Mouse (Mus musculus) effector memory CD4-positive, alpha-beta T cell, adult 5 months (primary cell): ENCODE measurements around the gene Lats1. TPM values are rescaled to one million over a fixed set of nuclear protein-coding genes. Genes with fewer than 3 reads are reported as not detected.

Experiments used
- polyA plus RNA-seq: library from polyadenylated mRNA; unstranded; fragments of 100-300 nt; shearing (Covaris generic); gene quantifications from one replicate; pipeline ENCODE4 v1.2.1, GENCODE M21; 2017

Gene Lats1
- polyA plus RNA-seq: 18.5 TPM

DNA sequence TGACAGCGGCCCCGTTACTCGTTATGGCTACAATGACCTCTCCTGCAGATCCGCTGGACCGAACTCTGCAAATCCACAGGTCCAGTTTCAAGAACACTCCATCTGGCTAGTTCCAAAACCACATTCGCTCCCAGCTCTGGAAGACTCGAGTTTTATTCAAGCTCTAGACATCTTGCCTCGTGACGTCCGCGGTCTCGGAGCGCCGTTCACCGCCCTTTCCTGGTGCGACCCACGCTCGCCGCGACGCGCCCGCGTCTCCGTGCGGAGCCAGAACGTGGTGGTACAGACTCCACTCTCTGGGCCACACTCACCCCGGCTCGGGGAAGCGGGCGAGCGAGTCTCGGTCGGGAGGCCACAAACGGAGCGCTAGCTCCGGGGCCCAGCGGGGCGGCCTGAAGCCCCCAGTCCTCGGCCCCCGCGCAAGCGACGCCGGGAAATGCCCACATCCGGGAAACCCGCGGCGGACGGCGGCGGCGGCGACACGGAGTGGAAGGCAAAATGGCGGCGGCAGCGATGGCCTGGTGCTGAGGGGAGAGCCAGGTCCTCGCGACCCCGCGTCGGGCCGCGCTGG is at the start of gene Lats1, which contains the start of gene Pcmt1:
Gene Lats1 (plus strand): TSS at position 484 of the 571 bp plus-strand sequence.
Gene Pcmt1 (minus strand): TSS at position 406 of the 571 bp plus-strand sequence.

DNA sequence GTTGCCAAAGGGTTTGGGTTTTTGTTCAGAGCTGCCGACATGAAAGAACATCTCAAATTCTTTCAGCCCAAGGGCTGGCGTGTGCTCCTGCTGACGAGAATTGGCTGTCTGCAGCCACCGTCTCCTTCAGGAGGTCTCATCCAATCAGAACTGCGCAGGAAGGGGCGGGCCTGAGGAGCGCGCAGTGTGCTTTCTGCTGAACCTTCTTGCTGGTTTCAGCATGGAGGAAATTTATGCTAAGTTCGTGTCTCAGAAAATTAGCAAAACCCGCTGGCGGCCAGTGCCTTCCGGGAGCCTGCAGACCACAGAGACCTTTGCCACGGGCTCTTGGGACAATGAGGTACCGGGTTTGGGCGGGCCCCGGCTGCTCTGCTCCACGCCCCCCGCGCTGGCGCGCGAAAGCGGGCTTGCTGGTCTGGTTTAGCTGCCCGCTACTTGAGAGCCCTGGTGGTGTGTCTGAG is 13.6 kb upstream of the Lats1 start, which contains the start of gene Nup43:
Gene Nup43 (plus strand): TSS at position 162 of the 461 bp plus-strand sequence.

DNA sequence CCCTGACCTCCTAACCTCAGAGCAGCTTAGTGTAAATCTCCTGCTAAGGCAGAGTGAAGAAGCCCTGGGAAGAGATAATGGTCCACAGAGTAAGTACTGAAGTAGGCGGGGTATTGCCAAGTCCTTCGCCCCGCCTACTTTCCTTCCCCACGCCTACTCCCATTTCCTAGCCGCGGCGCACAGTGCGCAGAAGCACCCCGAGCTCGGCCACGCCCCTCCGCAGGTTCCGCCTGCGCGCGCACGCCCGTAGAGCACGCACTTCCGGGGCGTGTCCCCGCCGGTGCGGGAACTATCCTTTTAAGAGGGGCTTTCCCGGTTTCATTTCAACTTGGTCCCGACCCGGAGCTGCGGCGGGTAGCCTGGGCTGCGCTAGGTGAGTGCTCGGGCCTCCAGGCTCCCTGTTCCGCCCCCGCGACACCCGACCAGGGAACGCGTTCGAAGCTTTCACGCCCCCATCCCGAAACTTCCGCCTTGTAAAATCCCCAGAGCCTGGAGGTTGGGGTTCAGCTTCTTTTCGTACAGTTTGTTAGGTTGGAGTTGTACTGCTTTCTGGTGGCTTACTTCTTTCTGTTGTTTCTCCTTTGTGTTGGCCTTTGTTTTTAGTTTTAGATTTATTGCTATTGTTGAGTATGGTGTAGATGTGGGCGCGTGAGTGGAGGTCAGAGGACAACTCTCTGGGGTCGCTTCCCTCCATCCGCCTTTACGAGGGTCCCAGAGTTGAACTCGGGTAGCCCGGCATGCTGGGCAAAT is 44.9 kb downstream of the Lats1 start, which contains the start of gene Katna1:
Gene Katna1 (plus strand): TSS at position 250 of the 750 bp plus-strand sequence.

Other genes with a start within 250 kb of the Lats1 start
- gene Ulbp1, start 207.6 kb upstream of the Lats1 start, polyA plus RNA-seq: 6.1 TPM
- 2.2 TPM for gene Lrp11, start 91.4 kb upstream of the Lats1 start, polyA plus RNA-seq
- 11.4 TPM for gene Nup43, start 13.7 kb upstream of the Lats1 start, polyA plus RNA-seq
- gene Pcmt1, start 78 bp upstream of the Lats1 start, polyA plus RNA-seq: 89.7 TPM
- gene Katna1, start 44.8 kb downstream of the Lats1 start, polyA plus RNA-seq: 106 TPM
- 73.5 TPM for gene Ginm1, start 111.6 kb downstream of the Lats1 start, polyA plus RNA-seq
- gene Ppil4, start 111.7 kb downstream of the Lats1 start, polyA plus RNA-seq: 94.2 TPM
- 30.4 TPM for gene Zc3h12d, start 151.3 kb downstream of the Lats1 start, polyA plus RNA-seq